Mouse (Mus musculus) stomach, postnatal 0 days (tissue): ENCODE results near the gene Hmx2. TPM values are rescaled to one million over a fixed set of nuclear protein-coding genes. Genes with fewer than 3 reads are reported as not detected.

ENCODE experiments used
- ATAC-seq: fragments of 200-750 bp; cut with Nextera tagmentation; 2 replicates; pipeline ENCODE4 v1.8.0; 2017; ENCODE audit not compliant: low FRiP score, low TSS enrichment
- DNase-seq: peaks from one replicate; pipeline ENCODE4 v3.0.0-alpha.2; 2016; ENCODE audit warnings: low spot score
- H3K27ac ChIP-seq: fragments of 300-500 bp; sonication (generic); replicated peaks from 2 replicates; pipeline ENCODE4 v1.5.1; 2014; ENCODE audit warnings: mild to moderate bottlenecking, control low read depth
- H3K27me3 ChIP-seq: fragments of 300-500 bp; sonication (generic); 2 replicates; pipeline ENCODE4 v1.6.1; 2014; ENCODE audit warnings: low read length; ENCODE audit not compliant: control insufficient read depth, insufficient read depth
- H3K36me3 ChIP-seq: fragments of 300-500 bp; sonication (generic); 2 replicates; pipeline ENCODE4 v1.6.1; 2014; ENCODE audit warnings: low read length, mixed read lengths; ENCODE audit not compliant: control insufficient read depth, insufficient read depth
- H3K4me1 ChIP-seq: fragments of 300-500 bp; sonication (generic); replicated peaks from 2 replicates; pipeline ENCODE4 v1.6.1; 2014; ENCODE audit warnings: antibody characterized with exemption; ENCODE audit not compliant: control insufficient read depth, insufficient read depth
- H3K4me2 ChIP-seq: fragments of 300-500 bp; sonication (generic); replicated peaks from 2 replicates; pipeline ENCODE4 v1.6.1; 2014; ENCODE audit warnings: low read depth, mild to moderate bottlenecking, control low read depth, moderate library complexity
- H3K4me3 ChIP-seq: fragments of 300-500 bp; sonication (generic); 2 replicates; pipeline ENCODE4 v1.5.1; 2014; ENCODE audit warnings: low read depth, low read length, control low read depth
- H3K9ac ChIP-seq: fragments of 300-500 bp; sonication (generic); 2 replicates; pipeline ENCODE4 v1.6.1; 2014; ENCODE audit warnings: mild to moderate bottlenecking, low read length, control low read depth, mixed read lengths
- H3K9me3 ChIP-seq: fragments of 300-500 bp; sonication (generic); 2 replicates; pipeline ENCODE4 v1.6.1; 2016; ENCODE audit warnings: low read length; ENCODE audit not compliant: control insufficient read depth
- CTCF ChIP-seq: IDR thresholded peaks from 2 replicates; pipeline ENCODE4 v1.5.1; 2016; ENCODE audit warnings: antibody characterized with exemption, low read depth, mild to moderate bottlenecking, moderate library complexity
- EP300 ChIP-seq: optimal IDR thresholded peaks from 2 replicates; pipeline ENCODE3; 2016; ENCODE audit warnings: antibody characterized with exemption
- WGBS: fragments of 180-500 bp; shearing (Covaris S2); extraction: QIAGEN DNeasy Blood & Tissue Kit; methylation state at CpG from one replicate; pipeline ENCODE4 v1.1.7; 2014; 5-methylcytosine and 5-hydroxymethylcytosine counted together
- polyA plus RNA-seq: library from polyadenylated mRNA; unstranded; fragments of >200 nt; fragmentation: Nextera tagmentation; extraction: Ambion mirVana; gene quantifications from 2 replicates; pipeline ENCODE4 v1.2.1, GENCODE M21; 2015

Hmx2 gene
- polyA plus RNA-seq, 1 experiment from 2014 or later: 0.34 TPM

- no peak for TF ChIP-seq EP300
- no peak for TF ChIP-seq CTCF
- peak within 1 kb of the TSS; percentile 78 for H3K4me2 ChIP-seq
- H3K9me3 ChIP-seq: no peaks in the 10 kb centered on the region
- H3K36me3 ChIP-seq: no peaks in the 10 kb centered on the region; the same call in 1 of the 2 replicates
- peak within 1 kb of the TSS; percentile 88 for H3K4me3 ChIP-seq
- under 1% methylated on average over 41 of the region's 51 CpGs for WGBS
- H3K27me3 ChIP-seq: peaks cover 10% of the 10 kb centered on the region; the same call in 1 of the 2 replicates
- DNase-seq: peak; percentile 91
- peak within 1 kb of the TSS; percentile 87 for H3K9ac ChIP-seq
- ATAC-seq: peak; percentile 96
- H3K27ac ChIP-seq: peak within 1 kb of the TSS; percentile 84
- H3K4me1 ChIP-seq: no peaks in the 10 kb centered on the region
Measured at GRCm38 (mm10) chr7:131559986-131560696, 11.6 kb downstream of the Hmx2 start, which contains the start of gene Bub3. Bub3 (plus strand) TSS chr7:131560222.

GRCm38 (mm10) chr7:131560697-131561042 lies 12.1 kb downstream of the Hmx2 start:
- H3K27me3 ChIP-seq: peaks cover 9% of the 10 kb centered on the region; the same call in 1 of the 2 replicates
- TF ChIP-seq CTCF: no peak
- no peak for TF ChIP-seq EP300
- H3K9ac ChIP-seq: peak overlapping the region; percentile 87
- no peaks in the 10 kb centered on the region for H3K9me3 ChIP-seq
- 1% methylated on average over 14 of the region's 14 CpGs for WGBS
- H3K4me1 ChIP-seq: no peaks in the 10 kb centered on the region
- H3K4me2 ChIP-seq: peak overlapping the region; percentile 78
- DNase-seq (no peak), ATAC-seq (peak; percentile 33; the same call in 1 of the 2 replicates)
- H3K27ac ChIP-seq: peak overlapping the region; percentile 84
- peak overlapping the region; percentile 88 for H3K4me3 ChIP-seq
- no peaks in the 10 kb centered on the region; the same call in 1 of the 2 replicates for H3K36me3 ChIP-seq

- ATAC-seq (no peak), DNase-seq (no peak)
- Histone ChIP-seq H3K9ac (no peak overlapping the region), H3K4me2 (no peak overlapping the region), H3K36me3 (peaks cover 13% of the 10 kb centered on the region; the same call in 1 of the 2 replicates), H3K9me3 (no peaks in the 10 kb centered on the region), H3K4me3 (no peak overlapping the region), H3K27ac (no peak overlapping the region), H3K27me3 (no peaks in the 10 kb centered on the region), H3K4me1 (no peaks in the 10 kb centered on the region)
- no peak for TF ChIP-seq EP300
- no peak for TF ChIP-seq CTCF
- 77% methylated on average over 6 of the region's 6 CpGs for WGBS
Measured at GRCm38 (mm10) chr7:131575246-131575645, 26.7 kb downstream of the Hmx2 start.

GRCm38 (mm10) chr7:131582178-131582577 lies 33.6 kb downstream of the Hmx2 start:
- no peaks in the 10 kb centered on the region for H3K27me3 ChIP-seq
- H3K36me3 ChIP-seq: no peaks in the 10 kb centered on the region
- H3K4me3 ChIP-seq: no peak overlapping the region
- DNase-seq: no peak
- no peak for ATAC-seq
- TF ChIP-seq CTCF: no peak
- no peak for TF ChIP-seq EP300
- no peak overlapping the region for H3K9ac ChIP-seq
- H3K4me1 ChIP-seq: no peaks in the 10 kb centered on the region
- H3K27ac ChIP-seq: no peak overlapping the region
- WGBS: 30% methylated on average over 9 of the region's 9 CpGs
- H3K4me2 ChIP-seq: no peak overlapping the region
- H3K9me3 ChIP-seq: no peaks in the 10 kb centered on the region

- 89% methylated on average over 5 of the region's 5 CpGs for WGBS
- H3K9me3 ChIP-seq: no peaks in the 10 kb centered on the region
- no peak for ATAC-seq
- TF ChIP-seq CTCF: no peak
- TF ChIP-seq EP300: no peak
- H3K36me3 ChIP-seq: no peaks in the 10 kb centered on the region
- no peak overlapping the region for H3K4me2 ChIP-seq
- no peak overlapping the region for H3K27ac ChIP-seq
- DNase-seq: no peak
- H3K4me3 ChIP-seq: no peak overlapping the region
- H3K4me1 ChIP-seq: no peaks in the 10 kb centered on the region
- no peaks in the 10 kb centered on the region for H3K27me3 ChIP-seq
- no peak overlapping the region for H3K9ac ChIP-seq
Measured at GRCm38 (mm10) chr7:131585551-131585950, 37.0 kb downstream of the Hmx2 start.

GRCm38 (mm10) chr7:131597779-131598482 lies 49.4 kb downstream of the Hmx2 start:
- H3K4me1 ChIP-seq: no peaks in the 10 kb centered on the region
- WGBS: 23% methylated on average over 12 of the region's 12 CpGs
- DNase-seq: no peak
- H3K9ac ChIP-seq: no peak overlapping the region
- H3K4me3 ChIP-seq: no peak overlapping the region
- H3K4me2 ChIP-seq: no peak overlapping the region
- H3K36me3 ChIP-seq: no peaks in the 10 kb centered on the region
- no peak for ATAC-seq
- H3K27ac ChIP-seq: no peak overlapping the region
- no peaks in the 10 kb centered on the region for H3K27me3 ChIP-seq
- TF ChIP-seq CTCF (no peak), EP300 (no peak)
- no peaks in the 10 kb centered on the region for H3K9me3 ChIP-seq
